Mouse (Mus musculus): ENCODE results near the gene Olfr873.
"Not testable (repeated sequence)": the region's sequence is repeated elsewhere in the genome, so short reads cannot be mapped to it uniquely, and the experiment has no call there.

DNA sequence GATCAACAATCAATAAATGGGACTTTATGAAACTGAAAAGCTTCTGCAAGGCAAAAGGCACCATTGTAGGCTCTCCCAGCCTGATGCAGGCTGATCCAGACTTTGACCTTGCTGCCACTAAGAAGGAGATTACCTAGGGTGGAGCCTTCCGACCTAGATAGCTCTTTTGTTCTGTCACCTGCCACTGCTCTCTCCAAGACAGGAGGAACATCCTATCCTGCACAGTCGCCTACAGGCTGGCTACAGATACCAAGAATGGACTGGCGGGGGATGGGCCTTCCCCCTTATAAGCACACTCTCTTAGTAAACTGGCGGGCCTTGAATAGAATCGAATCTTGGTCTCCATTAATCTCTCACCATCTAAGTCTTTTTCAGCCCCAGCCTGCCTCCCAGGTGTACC, 2.8 kb upstream of the Olfr873 start:
- not testable (repeated sequence) for TF ChIP-seq CTCF, EP300 (IDR thresholded peaks at IDR 0.05)
